Mouse (Mus musculus): ENCODE data around the gene Ldoc1. TPM values are rescaled to one million over a fixed set of nuclear protein-coding genes. Genes with fewer than 3 reads are reported as not detected.

Ldoc1 gene
- polyA plus RNA-seq (2015; fragmentation: Nextera tagmentation; extraction: Ambion mirVana), result 0.06 TPM in 1 of 2 replicates, not detected in the other

DNA sequence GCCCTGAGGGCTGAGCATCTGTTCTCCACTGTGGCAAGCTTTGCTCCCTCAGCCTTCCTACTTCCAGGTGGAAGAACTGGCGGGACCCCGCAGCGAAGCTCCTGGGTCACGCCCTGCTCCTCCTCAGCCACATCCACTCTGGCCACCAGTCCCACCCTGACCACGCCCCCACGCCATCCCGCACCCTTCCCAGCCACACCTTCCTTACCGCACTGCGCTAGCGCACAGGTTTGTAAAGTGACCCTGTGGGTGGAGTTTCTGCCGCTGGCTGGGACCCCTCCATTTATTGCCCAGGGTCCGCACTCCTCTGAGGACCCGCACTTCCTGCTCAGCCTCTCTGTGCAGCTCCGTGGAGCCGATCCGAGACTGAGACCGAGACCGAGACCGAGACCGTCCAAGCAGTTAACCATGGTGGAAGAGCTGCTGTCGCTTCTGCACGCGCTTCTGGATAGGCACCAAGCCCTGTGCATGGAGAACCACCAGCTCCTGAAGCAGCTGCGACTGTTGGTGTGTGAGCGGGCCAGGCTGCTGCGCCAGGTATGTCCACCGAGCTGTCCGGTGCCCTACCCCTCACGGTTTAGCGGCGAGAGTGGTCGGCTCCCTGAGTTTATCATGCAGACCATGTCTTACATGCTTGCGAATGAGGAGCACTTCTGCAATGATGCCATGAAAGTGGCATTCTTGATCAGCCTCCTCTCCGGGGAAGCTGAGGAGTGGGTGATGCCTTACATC lies at the start of gene Ldoc1:
Ldoc1 (plus strand) TSS at position 196 of the 732 bp plus-strand sequence.
- Histone ChIP-seq H3K9ac (ENCODE audit: low read depth, low read length) (no peak within 1 kb of the TSS), H3K27ac (ENCODE audit: low read length) (no peak within 1 kb of the TSS), H3K4me2 (ENCODE audit: low read depth, low read length) (0 out of 2 replicates have a peak within 1 kb of the TSS, but pooled peaks have one; percentile 17), H3K4me1 (ENCODE audit: control insufficient read depth, low read depth, low read length) (no peaks in the 10 kb centered on the region), H3K36me3 (ENCODE audit: control insufficient read depth, insufficient read depth) (no peaks in the 10 kb centered on the region), H3K4me3 (ENCODE audit: low read depth, low read length) (no peak within 1 kb of the TSS), H3K27me3 (ENCODE audit: control insufficient read depth, insufficient read depth, low read depth, low read length) (no peaks in the 10 kb centered on the region), H3K9me3 (replicated peaks; ENCODE audit: control insufficient read depth, low read length) (no peaks in the 10 kb centered on the region)
- no peak for ATAC-seq (ENCODE audit: low read depth)
- WGBS (ENCODE audit: insufficient replicate concordance), result 32% methylated on average over 34 of the region's 34 CpGs

GRCm38 (mm10) chrX:61710131-61710530 lies 834 bp downstream of the Ldoc1 start:
- no peak overlapping the region for H3K4me2 ChIP-seq (ENCODE audit: low read depth, low read length)
- 71% methylated on average over 7 of the region's 7 CpGs for WGBS (ENCODE audit: insufficient replicate concordance)
- no peak for ATAC-seq (ENCODE audit: low read depth)
- no peaks in the 10 kb centered on the region for H3K36me3 ChIP-seq (ENCODE audit: control insufficient read depth, insufficient read depth)
- no peak overlapping the region for H3K27ac ChIP-seq (ENCODE audit: low read length)
- no peaks in the 10 kb centered on the region for H3K4me1 ChIP-seq (ENCODE audit: control insufficient read depth, low read depth, low read length)
- H3K9me3 ChIP-seq (replicated peaks; ENCODE audit: control insufficient read depth, low read length), result no peaks in the 10 kb centered on the region
- H3K27me3 ChIP-seq (ENCODE audit: control insufficient read depth, insufficient read depth, low read depth, low read length), result no peaks in the 10 kb centered on the region
- H3K9ac ChIP-seq (ENCODE audit: low read depth, low read length), result no peak overlapping the region
- H3K4me3 ChIP-seq (ENCODE audit: low read depth, low read length), result no peak overlapping the region

GRCm38 (mm10) chrX:61722281-61723028 lies 13.2 kb downstream of the Ldoc1 start:
- no peak; the same call in 1 of the 2 replicates for ATAC-seq (ENCODE audit: low read depth)
- no peaks in the 10 kb centered on the region for H3K9me3 ChIP-seq (replicated peaks; ENCODE audit: control insufficient read depth, low read length)
- no peaks in the 10 kb centered on the region for H3K4me1 ChIP-seq (ENCODE audit: control insufficient read depth, low read depth, low read length)
- no peak overlapping the region for H3K27ac ChIP-seq (ENCODE audit: low read length)
- WGBS (ENCODE audit: insufficient replicate concordance), result 16% methylated on average over 11 of the region's 12 CpGs
- no peak overlapping the region for H3K4me3 ChIP-seq (ENCODE audit: low read depth, low read length)
- H3K9ac ChIP-seq (ENCODE audit: low read depth, low read length), result no peak overlapping the region
- no peaks in the 10 kb centered on the region for H3K36me3 ChIP-seq (ENCODE audit: control insufficient read depth, insufficient read depth)
- H3K4me2 ChIP-seq (ENCODE audit: low read depth, low read length), result 0 out of 2 replicates have a peak overlapping the region, but pooled peaks have one; percentile 3
- H3K27me3 ChIP-seq (ENCODE audit: control insufficient read depth, insufficient read depth, low read depth, low read length), result no peaks in the 10 kb centered on the region

DNA sequence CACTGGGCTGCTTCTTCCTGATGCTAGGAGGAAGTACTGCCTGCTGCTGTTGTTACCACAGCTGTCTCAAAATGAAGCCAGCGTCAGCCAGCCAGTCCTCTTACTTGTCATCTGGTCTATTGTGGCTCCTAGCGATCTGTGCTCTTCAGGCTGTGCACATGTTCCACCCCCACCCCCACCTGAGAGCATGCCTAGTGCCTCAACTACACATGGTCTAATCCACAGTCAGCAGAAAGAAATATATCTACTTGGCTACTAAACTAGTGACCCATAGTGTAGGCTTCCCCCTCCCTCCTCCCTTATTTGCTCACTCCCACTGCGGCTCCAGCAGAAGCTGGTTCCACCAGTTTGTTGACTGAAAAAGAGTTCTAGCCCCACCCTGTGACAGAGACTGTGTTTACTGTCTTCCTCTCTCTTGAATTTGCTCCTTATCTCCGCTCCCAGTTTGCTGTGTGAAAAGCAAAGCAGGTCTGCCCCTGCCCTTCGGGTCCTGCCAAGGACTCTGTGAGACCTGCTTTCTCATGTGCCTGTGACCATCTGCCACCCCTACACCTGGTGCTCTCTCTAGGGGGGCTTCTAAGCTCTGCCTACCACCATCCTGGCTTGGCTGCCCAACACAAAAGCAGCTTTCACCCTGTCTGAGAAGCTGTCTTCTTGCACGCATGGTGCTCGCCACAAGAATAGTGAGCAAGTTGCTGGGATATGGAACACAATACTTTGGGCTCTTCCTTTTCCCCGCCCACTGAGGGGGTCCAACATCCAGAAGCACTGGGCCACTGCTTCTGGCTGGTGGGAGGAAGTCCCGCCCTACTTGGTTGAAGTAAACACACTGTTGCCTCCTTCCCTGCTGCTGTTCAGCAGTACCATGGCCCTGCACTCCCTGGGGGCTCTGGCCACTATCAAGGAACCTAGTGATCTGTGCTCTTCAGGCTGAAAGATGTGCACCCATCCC lies 14.0 kb downstream of the Ldoc1 start:
- Histone ChIP-seq H3K4me2 (ENCODE audit: low read depth, low read length) (0 out of 2 replicates have a peak overlapping the region, but pooled peaks have one; percentile 3), H3K9ac (ENCODE audit: low read depth, low read length) (no peak overlapping the region), H3K27me3 (ENCODE audit: control insufficient read depth, insufficient read depth, low read depth, low read length) (no peaks in the 10 kb centered on the region), H3K27ac (ENCODE audit: low read length) (no peak overlapping the region), H3K4me3 (ENCODE audit: low read depth, low read length) (no peak overlapping the region), H3K4me1 (ENCODE audit: control insufficient read depth, low read depth, low read length) (no peaks in the 10 kb centered on the region), H3K36me3 (ENCODE audit: control insufficient read depth, insufficient read depth) (no peaks in the 10 kb centered on the region), H3K9me3 (replicated peaks; ENCODE audit: control insufficient read depth, low read length) (no peaks in the 10 kb centered on the region)
- no peak for ATAC-seq (ENCODE audit: low read depth)
- WGBS (ENCODE audit: insufficient replicate concordance), result 33% methylated on average over 9 of the region's 9 CpGs

GRCm38 (mm10) chrX:61727516-61728310 lies 18.4 kb downstream of the Ldoc1 start:
- Histone ChIP-seq H3K9ac (ENCODE audit: low read depth, low read length) (no peak overlapping the region), H3K9me3 (replicated peaks; ENCODE audit: control insufficient read depth, low read length) (no peaks in the 10 kb centered on the region), H3K36me3 (ENCODE audit: control insufficient read depth, insufficient read depth) (no peaks in the 10 kb centered on the region), H3K27me3 (ENCODE audit: control insufficient read depth, insufficient read depth, low read depth, low read length) (no peaks in the 10 kb centered on the region), H3K4me1 (ENCODE audit: control insufficient read depth, low read depth, low read length) (no peaks in the 10 kb centered on the region), H3K4me2 (ENCODE audit: low read depth, low read length) (no peak overlapping the region), H3K4me3 (ENCODE audit: low read depth, low read length) (no peak overlapping the region), H3K27ac (ENCODE audit: low read length) (no peak overlapping the region)
- ATAC-seq (ENCODE audit: low read depth), result no peak
- WGBS (ENCODE audit: insufficient replicate concordance), result 52% methylated on average over 2 of the region's 2 CpGs
